In the genomic region with DNA sequence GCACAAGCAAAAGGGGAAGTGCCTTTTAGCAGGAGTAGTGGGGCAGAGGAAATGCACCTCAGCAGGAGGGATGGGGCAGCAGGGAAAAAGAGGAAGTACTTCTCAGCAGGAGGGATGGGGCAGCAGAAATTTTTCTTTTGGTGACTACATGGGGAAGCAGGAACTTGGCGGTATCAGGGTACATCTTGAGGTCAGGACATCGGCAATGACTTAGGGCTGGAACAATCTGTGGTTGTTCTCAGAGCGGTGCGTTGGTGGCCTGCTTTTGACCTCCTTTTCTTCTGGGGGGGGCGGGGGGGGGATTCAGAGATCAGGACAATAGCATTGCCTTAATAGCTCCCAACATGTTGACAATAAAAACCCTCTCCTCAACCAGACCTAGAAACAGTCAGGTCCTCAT, we compare ENCODE assay signal across 13 mouse cellular contexts. TPM values are rescaled to one million over a fixed set of nuclear protein-coding genes. Genes with fewer than 3 reads are reported as not detected.
DNase-seq lines count a peak whose midpoint lies in the region; ATAC-seq and TF ChIP-seq lines count a peak whose summit lies in the region.
"Not testable (repeated sequence)": the region's sequence is repeated elsewhere in the genome, so short reads cannot be mapped to it uniquely, and the experiment has no call there.
"Had no signal": no experiment of that assay in that cellular context is flagged by ENCODE, and none has a peak within 500 bp of the region (broad histone marks: within the 10 kb centered on the region; RNA-seq: fewer than 3 reads in every experiment).

A gene (plus strand): TSS at position 301 of the 400 bp plus-strand sequence.

- not testable (repeated sequence) for H3K4me3 ChIP-seq in MEL (ENCODE audit: control insufficient read depth in 1 of 2, insufficient read depth in 1 of 2, low read depth in 2 of 2, low read length in 2 of 2); bone marrow, adult 2 months (replicated peaks; ENCODE audit: control insufficient read depth, low read depth, low read length); bone marrow macrophage, adult 2 months (ENCODE audit: insufficient read depth, low read length); macrophage (ENCODE audit: inconsistent target); olfactory bulb, adult 2 months (ENCODE audit: insufficient read depth, low read depth, low read length)

- H3K79me2 ChIP-seq in MEL (ENCODE audit: control insufficient read depth, insufficient read depth, low read length, poor library complexity); macrophage (ENCODE audit: inconsistent target): not testable (repeated sequence)

- not testable (repeated sequence) for ATAC-seq in neutrophil, adult 5-6 weeks (ENCODE audit: extremely low read depth, insufficient number of reproducible peaks, low FRiP score, poor library complexity, severe bottlenecking)

- H3K9me3 ChIP-seq in MEL (replicated peaks; ENCODE audit: insufficient read depth, low read length) = not testable (repeated sequence)

- peak; percentile 41 to 46 for DNase-seq in B cell, adult 2 months
- DNase-seq in MEL (ENCODE audit: low read depth, low spot score) (peak; percentile 54), MEL-GATA-1-ER (ENCODE audit: extremely low read depth, low read depth) (peak; percentile 21)

- H3K27ac ChIP-seq in MEL (ENCODE audit: control insufficient read depth, low read depth, low read length); bone marrow, adult 2 months (ENCODE audit: control insufficient read depth, insufficient read depth, low read depth, low read length, poor library complexity); bone marrow macrophage, adult 2 months (ENCODE audit: insufficient read depth, low read depth, low read length); macrophage; olfactory bulb, adult 2 months (ENCODE audit: insufficient read depth, low read depth, low read length): not testable (repeated sequence)

- not testable (repeated sequence) for H3K9ac ChIP-seq in MEL (ENCODE audit: control insufficient read depth, low read depth, low read length, poor library complexity, severe bottlenecking)

- WGBS in bone marrow, adult 2 months = 91% methylated on average over 5 of the region's 5 CpGs
- WGBS in macrophage (ENCODE audit: missing documents) = 93% methylated on average over 3 of the region's 5 CpGs
- WGBS in olfactory bulb, adult 2 months = 91% methylated on average over 5 of the region's 5 CpGs

- H3K36me3 ChIP-seq in MEL (ENCODE audit: control insufficient read depth in 1 of 2, insufficient read depth in 2 of 2, low read length in 2 of 2) = not testable (repeated sequence)
- peaks cover 68% of the 10 kb centered on the region for H3K36me3 ChIP-seq in macrophage (ENCODE audit: inconsistent target)

- not testable (repeated sequence) for TF ChIP-seq POLR2A in MEL (IDR thresholded peaks at IDR 0.05; ENCODE audit: control insufficient read depth in 1 of 2, insufficient read depth in 1 of 2, low read depth in 1 of 2, low read length in 2 of 2, poor library complexity in 1 of 2); bone marrow, adult 2 months (IDR thresholded peaks at IDR 0.05; ENCODE audit: borderline replicate concordance, control insufficient read depth, low read depth, low read length); bone marrow macrophage, adult 2 months (IDR thresholded peaks at IDR 0.05; ENCODE audit: borderline replicate concordance, low read depth, low read length); olfactory bulb, adult 2 months (IDR thresholded peaks at IDR 0.05; ENCODE audit: insufficient read depth, low read depth, low read length)

- not testable (repeated sequence) for H3K27me3 ChIP-seq in MEL (ENCODE audit: control insufficient read depth in 1 of 2, insufficient read depth in 2 of 2, low read length in 2 of 2)

- TF ChIP-seq CTCF in MEL (IDR thresholded peaks at IDR 0.05 in 2 of 3, conservative IDR thresholded peaks at IDR 0.05 in 1 of 3; ENCODE audit: control insufficient read depth in 1 of 3, insufficient read depth in 1 of 3, low read depth in 2 of 3, low read length in 3 of 3, poor library complexity in 1 of 3, severe bottlenecking in 1 of 3); bone marrow, adult 2 months (IDR thresholded peaks at IDR 0.05; ENCODE audit: control insufficient read depth, insufficient read depth, low read length); bone marrow macrophage, adult 2 months (IDR thresholded peaks at IDR 0.05; ENCODE audit: low read depth, low read length); olfactory bulb, adult 2 months (IDR thresholded peaks at IDR 0.05; ENCODE audit: insufficient read depth, low read depth, low read length): not testable (repeated sequence)

- not testable (repeated sequence) for TF ChIP-seq EP300 in MEL (IDR thresholded peaks at IDR 0.05; ENCODE audit: low read depth in 1 of 2, low read length in 2 of 2)

- not testable (repeated sequence) for TF ChIP-seq RAD21 in MEL (IDR thresholded peaks at IDR 0.05; ENCODE audit: low read depth, low read length)

- H3K4me1 ChIP-seq in MEL (ENCODE audit: control insufficient read depth in 1 of 2, insufficient read depth in 2 of 2, low read length in 2 of 2); bone marrow, adult 2 months (ENCODE audit: control insufficient read depth, insufficient read depth, low read length); bone marrow macrophage, adult 2 months (ENCODE audit: control insufficient read depth, insufficient read depth, low read length); olfactory bulb, adult 2 months (ENCODE audit: control insufficient read depth, insufficient read depth, low read length): not testable (repeated sequence)

RNA-seq across cellular contexts. Expression of the gene that starts here (rescaled TPM):
- total RNA-seq in MEL (2012; rRNA removed) = 0.04 and 0.10 TPM in 2 replicates
- polyA plus RNA-seq in MEL (2012; ENCODE audit: insufficient read depth in 1 of 2, insufficient read length in 2 of 2, low read depth in 1 of 2, low replicate concordance in 2 of 2, missing spikeins in 1 of 2) (under 1 TPM in 1 of 2 experiments, not detected in 1; 0.39 TPM), macrophage (2018) (14.1 to 35.5 TPM (median 19.0 TPM) in 3 replicates)
- 6.1 and 16.0 TPM in 2 replicates for polyA plus RNA-seq in bone marrow, adult 2 months (2011; ENCODE audit: insufficient read depth, insufficient read length, low replicate concordance, missing spikeins)
- 32.2 and 33.8 TPM in 2 replicates for polyA plus RNA-seq in bone marrow macrophage, adult 2 months (2012; ENCODE audit: insufficient read depth, insufficient read length, missing spikeins)
- total RNA-seq in macrophage (2018; cell fraction: chromatin; rRNA removed) = 100 to 1,000 TPM in 21 of 26 experiments, 10 to 100 TPM in 5; 23.0 to 410 (median 222) TPM
- total RNA-seq in macrophage (2018; cell fraction: cytosol; rRNA removed) = 10 to 100 TPM in 13 of 26 experiments, 1 to 10 TPM in 13; 2.8 to 24.5 (median 10.0) TPM
- total RNA-seq in macrophage (2018; cell fraction: nucleus; rRNA removed) = 100 to 1,000 TPM in 15 of 26 experiments, 10 to 100 TPM in 11; 29.2 to 375 (median 110) TPM
- 46.8 and 52.7 TPM in 2 replicates for total RNA-seq in neutrophil, adult 5-6 weeks (2017)
- polyA plus RNA-seq in olfactory bulb, adult 2 months (2012; ENCODE audit: insufficient read depth, insufficient read length, low replicate concordance, missing spikeins) = not detected in 2 replicates
- total RNA-seq: ES-E14, G1E had no signal
- polyA plus RNA-seq: brain, embryonic 14.5 days; C2C12; G1E; Patski had no signal

Comparison
In these comparisons a context has a peak if more than half of its experiments do, and no peak if none do; other contexts are left out.
1. RNA of the gene that starts here (total RNA-seq): 46.8 to 52.7 TPM in neutrophil, adult 5-6 weeks; 0.04 to 0.10 TPM in MEL; every median in the first group is over 10 times any median in the second.
2. Peak in DNase-seq in MEL; RNA of the gene not detected or under 1 TPM.
3. Peak in every context shown above with its lines, with median percentiles within 50 percentile points of each other: DNase-seq.